Mouse (Mus musculus) c-Kit-negative CD71-positive TER-119-positive erythroid progenitor cells, embryonic 14.5 days (primary cell): ENCODE measurements around the gene Ptpre.
"Not testable (repeated sequence)": the region's sequence is repeated elsewhere in the genome, so short reads cannot be mapped to it uniquely, and the experiment has no call there.

Experiments
- DNase-seq: peaks from one replicate; pipeline ENCODE4 v3.0.0-alpha.2; 2013; ENCODE audit warnings: low read depth, low spot score

Ptpre gene

GRCm38 (mm10) chr7:135641698-135642507 lies 104.6 kb downstream of the Ptpre start:
- DNase-seq, result no peak

- no peak for DNase-seq
Measured at GRCm38 (mm10) chr7:135644452-135644851, 107.2 kb downstream of the Ptpre start.

DNA sequence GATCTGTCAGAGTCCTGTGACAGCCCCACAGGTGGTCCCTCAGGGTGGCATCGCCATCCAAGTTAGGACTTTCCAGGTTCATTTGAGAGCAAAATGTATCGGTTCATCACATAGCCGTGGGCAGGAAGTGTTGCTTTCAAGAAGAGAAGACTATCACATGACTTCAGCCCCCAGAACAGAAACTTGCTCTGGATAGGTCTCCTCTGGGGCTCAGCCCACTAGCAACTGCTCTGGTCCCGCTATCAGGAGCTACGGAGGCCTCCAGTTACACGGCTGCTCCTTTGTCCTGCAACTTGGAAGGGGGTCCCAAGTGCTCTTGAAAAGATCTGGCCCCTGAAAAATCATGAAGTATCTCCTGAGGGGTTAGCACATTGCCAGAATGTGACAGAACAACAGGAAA lies 109.7 kb downstream of the Ptpre start:
- DNase-seq, result no peak

DNA sequence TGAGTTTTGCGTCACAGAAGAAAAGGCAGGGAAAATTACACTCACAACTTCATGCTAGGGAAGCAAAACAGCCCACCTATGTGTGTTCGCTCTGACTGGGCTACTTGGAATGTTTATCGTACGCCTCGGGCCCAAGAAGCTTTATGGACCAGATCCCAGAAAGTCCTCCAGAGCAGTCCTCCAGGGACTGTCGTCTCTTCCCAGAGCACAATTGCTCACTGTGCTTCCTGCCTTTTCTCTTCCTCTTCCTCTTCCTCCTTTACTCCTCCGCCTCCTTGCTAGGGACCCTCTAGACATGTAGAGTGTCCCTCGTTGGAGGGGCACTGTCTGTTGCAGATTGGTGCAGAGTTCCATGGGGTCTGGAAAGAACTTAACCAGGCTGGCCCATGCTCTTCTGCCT lies 111.5 kb downstream of the Ptpre start:
- DNase-seq, result no peak

DNA sequence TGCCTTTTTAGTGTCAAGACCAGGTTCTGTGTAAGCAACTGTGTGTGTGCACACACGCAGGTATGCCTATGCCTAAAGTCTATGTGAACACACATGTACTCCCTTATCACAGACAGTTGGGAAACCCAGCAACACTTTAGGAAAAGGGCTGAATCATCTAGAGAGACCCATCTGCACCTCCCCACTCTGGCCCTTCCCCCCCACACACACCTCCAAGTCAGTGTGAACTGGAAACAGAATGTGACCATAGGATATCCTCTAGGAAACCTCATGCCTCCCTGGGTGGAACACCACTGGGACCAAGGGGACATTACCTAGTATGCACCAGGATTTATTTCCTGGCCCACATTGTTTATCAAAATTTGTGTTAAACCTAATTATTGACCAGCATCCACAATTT lies 112.0 kb downstream of the Ptpre start:
- DNase-seq, result no peak

DNA sequence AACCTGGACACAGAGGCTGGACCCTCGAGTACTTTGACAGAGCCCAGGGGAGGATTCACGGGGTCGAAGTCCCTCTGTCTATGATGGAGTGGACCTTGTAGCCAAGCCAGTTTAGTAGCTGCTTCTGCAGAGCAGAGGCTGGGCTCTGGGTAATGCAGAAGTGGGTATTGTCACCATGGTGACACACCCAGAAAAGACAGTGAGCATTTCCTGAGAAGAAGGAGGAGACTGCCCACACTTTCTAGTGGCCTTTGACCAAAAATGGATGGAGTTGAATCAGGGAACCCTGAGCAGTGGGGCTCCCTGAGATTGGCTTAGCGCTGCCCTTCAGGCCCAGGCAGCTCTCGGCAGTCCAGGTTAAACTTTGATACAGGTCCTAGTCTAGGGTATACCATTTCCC lies 112.8 kb downstream of the Ptpre start:
- DNase-seq, result no peak

DNA sequence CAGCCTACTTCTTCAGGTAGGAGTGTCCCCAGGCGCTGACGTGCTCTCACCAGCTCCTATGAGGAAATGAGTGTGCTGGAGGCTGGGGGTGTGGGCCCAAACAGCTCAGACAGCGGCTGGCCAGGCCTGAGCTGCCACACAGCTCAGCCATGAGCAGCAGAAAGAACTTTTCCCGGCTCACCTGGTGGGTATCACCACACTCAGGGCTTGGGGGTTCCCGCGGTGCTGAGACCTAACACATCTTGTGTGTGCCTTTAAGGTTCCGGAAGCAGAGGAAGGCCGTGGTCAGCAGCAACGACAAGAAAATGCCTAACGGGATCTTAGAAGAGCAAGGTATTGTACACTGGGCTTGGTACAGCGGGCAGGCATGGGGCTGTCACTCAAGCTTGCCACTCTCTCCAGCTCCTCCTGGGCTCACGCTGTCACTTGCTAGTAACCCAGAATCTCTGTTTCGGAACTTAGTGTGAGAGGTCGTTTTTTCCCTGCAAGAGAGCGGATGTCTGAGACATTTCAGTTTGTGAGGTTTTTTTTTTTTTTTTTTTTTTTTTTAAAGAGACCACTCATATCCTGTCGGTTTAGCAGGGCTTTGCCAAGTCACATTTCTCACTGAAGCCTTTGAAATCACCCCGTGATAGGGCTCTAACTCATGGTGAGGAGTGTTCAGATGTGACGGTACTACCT lies 114.7 kb downstream of the Ptpre start:
- DNase-seq, result no peak

DNA sequence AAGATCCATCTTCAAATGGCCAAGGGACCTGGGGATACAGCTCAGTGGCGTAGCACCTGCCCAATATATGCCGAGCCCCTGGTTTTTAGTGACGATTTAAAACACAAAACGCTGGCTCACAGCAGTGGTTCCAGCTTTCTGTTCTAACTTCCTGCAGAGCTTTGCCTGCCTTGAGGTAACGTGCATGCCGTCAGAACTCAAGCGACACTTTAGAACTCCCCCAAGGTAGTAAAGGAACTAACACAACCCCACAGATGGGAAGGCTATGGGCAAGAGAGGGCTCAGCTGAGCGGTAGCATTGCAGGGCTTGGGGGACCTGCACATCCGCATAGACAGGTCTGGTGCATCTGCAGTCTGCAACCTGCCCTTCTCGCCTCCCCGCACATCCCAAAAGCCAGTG lies 115.5 kb downstream of the Ptpre start:
- DNase-seq, result no peak

- DNase-seq, result no peak
Measured at GRCm38 (mm10) chr7:135653601-135654000, 116.3 kb downstream of the Ptpre start.

- DNase-seq, result no peak
Measured at GRCm38 (mm10) chr7:135654288-135654687, 117.0 kb downstream of the Ptpre start.

DNA sequence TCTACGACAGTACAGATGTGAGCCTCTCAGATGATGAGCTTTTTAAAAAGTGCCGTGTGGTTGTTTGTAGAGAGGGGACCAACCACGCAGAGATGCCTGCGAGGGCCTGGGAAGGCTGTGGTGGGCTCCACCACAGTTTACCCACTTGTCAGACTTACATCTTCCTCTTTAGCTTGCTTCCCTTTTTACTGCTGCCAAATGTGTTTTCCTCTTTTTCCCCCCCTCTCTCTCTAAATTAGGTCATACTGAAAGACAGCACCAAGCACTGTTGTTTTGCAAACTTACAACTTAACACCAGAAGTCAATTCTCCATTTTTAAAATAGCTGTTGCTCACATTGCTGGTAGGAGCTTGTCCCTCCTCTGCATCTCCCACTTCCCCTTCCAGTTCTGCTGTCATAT lies 117.8 kb downstream of the Ptpre start:
- DNase-seq, result no peak

DNA sequence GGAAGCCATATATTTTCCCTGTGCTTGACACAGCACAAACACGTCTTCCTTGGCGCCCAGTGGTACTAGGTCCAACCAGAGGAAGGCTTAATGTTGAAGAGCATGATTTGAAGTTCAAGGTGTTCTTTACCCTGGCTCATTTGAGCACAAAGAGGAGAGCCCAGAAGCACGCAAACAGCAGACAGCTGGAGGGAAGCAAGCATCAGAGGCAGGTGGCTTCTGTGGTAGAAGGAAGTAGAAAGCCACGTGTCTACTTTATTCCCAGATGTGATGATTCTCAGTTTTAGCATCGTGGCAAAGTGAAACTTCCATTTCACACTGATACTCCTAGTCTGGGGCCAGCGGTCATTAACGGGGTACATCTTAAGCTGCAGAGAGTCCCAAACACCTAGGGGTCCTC lies 120.9 kb downstream of the Ptpre start:
- DNase-seq, result no peak

- DNase-seq, result no peak
Measured at GRCm38 (mm10) chr7:135659314-135659935, 122.1 kb downstream of the Ptpre start.

GRCm38 (mm10) chr7:135660314-135660713 lies 123.0 kb downstream of the Ptpre start:
- DNase-seq, result no peak

GRCm38 (mm10) chr7:135664211-135664610 lies 126.9 kb downstream of the Ptpre start:
- DNase-seq, result no peak

DNA sequence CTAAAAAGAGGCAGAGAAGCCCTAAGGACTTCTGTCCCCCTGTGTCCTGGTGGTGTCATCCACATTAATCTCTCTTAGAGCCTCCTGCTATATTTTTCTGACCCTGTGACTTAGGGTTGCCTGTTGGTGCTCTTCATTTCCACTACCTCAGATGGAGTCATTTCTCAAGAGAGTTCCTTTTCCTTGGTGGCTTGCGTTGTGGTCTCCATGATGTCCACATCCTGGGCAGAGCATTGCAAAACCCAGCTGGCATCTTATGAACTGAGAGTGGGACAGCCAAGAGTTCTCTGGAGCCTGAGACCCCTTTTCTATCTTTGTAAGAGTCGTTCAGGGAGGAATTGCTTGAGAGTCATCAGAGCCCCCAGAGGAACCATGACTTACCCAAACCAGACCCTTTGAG lies 129.0 kb downstream of the Ptpre start:
- no peak for DNase-seq

DNA sequence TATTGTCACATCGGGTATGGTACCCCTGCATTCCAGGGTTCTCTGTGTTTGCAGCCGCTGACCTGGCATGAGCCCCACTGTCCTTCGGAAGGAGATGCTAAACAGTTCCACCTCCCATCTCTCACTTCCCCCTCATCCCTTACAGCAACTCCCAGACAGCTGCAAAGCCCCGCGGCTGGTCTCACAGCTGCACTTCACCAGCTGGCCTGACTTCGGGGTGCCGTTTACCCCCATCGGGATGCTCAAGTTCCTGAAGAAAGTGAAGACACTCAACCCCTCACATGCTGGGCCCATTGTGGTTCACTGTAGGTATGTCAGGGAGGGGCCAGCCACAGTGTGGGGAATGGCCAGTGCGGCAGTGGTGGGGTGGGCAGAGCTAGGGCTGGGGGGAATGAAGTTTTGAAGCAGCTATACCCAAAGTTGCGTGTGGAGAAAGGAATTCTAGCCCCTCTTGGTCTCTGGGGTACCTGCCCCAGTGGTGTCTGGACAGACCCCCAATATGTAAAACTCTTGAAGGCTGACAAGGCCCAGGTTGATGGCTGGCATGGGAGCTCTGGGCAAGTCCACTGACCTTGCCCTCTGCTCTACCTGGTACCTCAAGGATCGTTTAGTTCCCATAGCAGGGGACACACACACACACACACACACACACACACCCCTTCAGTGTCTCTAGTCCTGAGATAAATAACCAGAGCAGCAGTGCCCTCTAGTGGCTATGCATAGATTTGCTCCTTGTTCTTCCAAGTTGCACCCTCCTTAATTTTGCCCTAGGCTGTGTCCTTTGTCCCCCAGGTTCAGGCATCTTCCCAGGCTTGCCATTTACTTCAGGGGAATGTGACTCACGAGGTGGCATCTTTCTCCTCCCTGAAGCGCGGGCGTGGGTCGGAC lies 131.8 kb downstream of the Ptpre start:
- peak; percentile 48 for DNase-seq

DNA sequence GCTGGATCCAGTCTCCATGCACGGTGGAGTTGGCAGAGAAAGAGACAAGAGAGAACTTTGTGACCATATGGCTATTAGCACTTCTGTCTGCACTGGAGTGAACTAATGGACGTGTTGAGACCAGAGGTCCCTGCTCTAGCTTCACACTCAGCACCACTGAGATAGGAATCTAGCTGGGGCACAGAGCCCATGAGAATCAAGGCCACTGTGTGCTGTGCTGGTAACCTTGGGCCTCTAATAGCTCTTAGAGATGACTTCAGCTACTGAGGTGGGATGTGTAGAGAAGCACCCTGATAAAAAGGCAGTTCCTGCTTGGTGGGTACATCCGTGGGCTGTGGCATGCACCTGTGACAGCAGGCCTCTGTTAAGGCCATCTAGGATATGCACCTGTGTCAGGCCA lies 136.3 kb downstream of the Ptpre start:
- DNase-seq, result no peak

DNA sequence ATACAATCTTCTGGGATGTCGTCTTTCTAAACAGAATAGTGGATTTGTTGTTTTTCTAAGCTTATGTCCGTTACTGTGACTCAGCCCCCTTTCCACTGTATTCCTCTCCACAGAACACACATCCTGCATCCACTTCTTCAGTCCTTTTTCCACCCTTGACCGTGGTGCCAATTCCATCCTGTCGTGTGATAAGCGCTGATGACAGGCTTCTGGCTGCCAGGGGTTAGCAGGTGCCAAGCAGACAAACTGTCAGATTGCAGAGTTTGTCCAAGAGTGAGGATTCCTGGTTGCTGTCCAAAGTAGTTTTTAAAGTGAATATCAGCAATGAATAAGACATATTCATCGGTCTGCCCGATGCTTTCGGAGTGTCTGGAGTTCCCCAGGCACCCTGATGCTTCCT lies 139.4 kb downstream of the Ptpre start:
- no peak for DNase-seq

DNA sequence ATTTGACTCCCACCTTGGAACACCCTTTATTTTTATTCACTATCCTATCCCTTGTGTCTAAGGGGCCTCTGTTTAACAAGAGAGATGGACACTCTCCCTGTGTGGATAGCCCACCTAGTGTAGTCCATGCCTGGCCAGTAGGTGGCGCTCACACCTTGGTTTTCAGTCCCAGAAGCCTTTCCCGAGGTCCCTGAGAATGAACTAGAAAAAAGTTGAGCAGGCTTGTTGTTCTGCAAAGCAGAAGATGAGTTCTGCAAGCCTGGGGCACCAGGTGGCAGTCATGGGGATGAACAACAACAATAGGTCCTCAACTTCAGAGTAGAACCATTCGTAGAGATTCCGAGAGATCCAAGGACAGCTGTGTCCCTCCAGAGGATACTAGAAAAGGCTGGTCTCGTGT lies 143.1 kb downstream of the Ptpre start:
- peak; percentile 63 for DNase-seq

DNA sequence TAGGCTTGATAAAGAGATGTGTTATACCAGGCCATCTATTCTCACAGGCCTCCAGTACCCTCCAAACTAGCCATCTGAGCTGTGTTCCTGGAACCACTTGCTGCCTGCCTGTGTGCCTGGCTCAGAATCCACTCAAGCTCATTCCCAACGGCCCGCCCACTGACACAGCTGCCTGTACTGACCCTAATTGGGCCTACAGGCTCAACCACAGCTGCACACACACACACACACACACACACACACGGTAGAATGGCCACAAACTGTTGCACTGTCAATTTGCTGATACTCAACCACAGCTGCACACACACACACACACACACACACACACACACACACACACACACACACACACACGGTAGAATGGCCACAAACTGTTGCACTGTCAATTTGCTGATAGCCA lies 146.8 kb downstream of the Ptpre start:
- DNase-seq, result not testable (repeated sequence)

DNA sequence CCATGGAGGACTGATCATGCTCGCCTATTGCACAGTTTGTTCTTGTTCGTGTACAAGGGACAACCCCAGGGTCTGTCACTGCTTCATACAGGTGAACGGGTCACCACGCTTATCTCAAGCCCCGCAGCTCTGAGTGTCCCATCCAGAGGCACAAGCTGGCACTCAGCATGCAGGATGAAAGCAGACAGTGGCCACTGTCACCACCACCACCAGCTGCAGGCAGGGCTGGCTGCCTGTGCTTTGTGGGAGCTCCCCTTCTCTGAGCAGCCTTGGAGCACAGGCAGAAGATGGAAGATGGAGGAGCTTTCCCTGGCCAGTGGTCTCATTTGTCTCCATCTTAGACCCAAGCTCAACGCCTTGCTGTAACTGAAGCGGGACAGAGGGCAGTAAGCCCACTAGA lies 147.7 kb downstream of the Ptpre start:
- DNase-seq, result no peak
